Mouse (Mus musculus) liver, adult 2 months (tissue): ENCODE measurements around the gene Zfp367.

Experiments used
- CTCF ChIP-seq: fragments of 200-500 bp; IDR thresholded peaks from 2 replicates; pipeline ENCODE4 v1.5.1; 2011; ENCODE audit warnings: low read depth, low read length, control low read depth
- POLR2A ChIP-seq: fragments of 200-500 bp; IDR thresholded peaks from 2 replicates; pipeline ENCODE4 v1.6.1; 2011; ENCODE audit warnings: low read length, control low read depth; ENCODE audit not compliant: insufficient read depth; ENCODE audit errors: extremely low read depth

DNA sequence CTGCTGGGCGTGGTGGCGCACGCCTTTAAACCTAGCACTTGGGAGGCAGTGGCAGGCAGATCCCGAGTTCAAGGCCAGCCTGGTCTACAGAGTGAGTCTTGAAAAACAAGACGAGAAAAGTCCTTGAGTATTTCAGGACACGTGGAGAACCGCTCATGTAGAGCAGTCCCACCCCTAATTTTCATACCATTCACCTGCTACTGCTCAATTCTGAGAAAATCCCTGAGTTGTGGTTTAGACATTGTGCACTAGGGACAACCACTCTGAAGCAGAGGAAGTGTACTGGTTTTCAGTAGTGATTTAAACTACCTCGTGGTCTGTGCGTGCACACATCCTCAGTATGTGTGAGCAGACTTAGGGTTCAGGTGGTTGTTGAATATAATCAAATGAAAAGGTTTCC lies 32.6 kb upstream of the Zfp367 start:
- no peak for TF ChIP-seq POLR2A
- TF ChIP-seq CTCF: no peak
